Mouse (Mus musculus) hindbrain, embryonic 15.5 days (tissue): Measurements from ENCODE around the gene Gucy1a1. TPM values are rescaled to one million over a fixed set of nuclear protein-coding genes. Genes with fewer than 3 reads are reported as not detected.

Source experiments
- ATAC-seq: fragments of 200-750 bp; cut with Nextera tagmentation; 2 replicates; pipeline ENCODE4 v1.8.0; 2017; ENCODE audit warnings: low read depth, moderate number of reproducible peaks, moderate TSS enrichment; ENCODE audit not compliant: low FRiP score
- H3K27ac ChIP-seq: fragments of 300-500 bp; sonication (generic); replicated peaks from 2 replicates; pipeline ENCODE4 v1.5.1; 2015; ENCODE audit warnings: mild to moderate bottlenecking, inconsistent platforms
- H3K27me3 ChIP-seq: fragments of 300-500 bp; sonication (generic); 2 replicates; pipeline ENCODE4 v1.6.1; 2015; ENCODE audit warnings: control low read depth, inconsistent platforms
- H3K36me3 ChIP-seq: fragments of 300-500 bp; sonication (generic); 2 replicates; pipeline ENCODE4 v1.6.1; 2015; ENCODE audit warnings: control low read depth, inconsistent platforms
- H3K4me1 ChIP-seq: fragments of 300-500 bp; sonication (generic); replicated peaks from 2 replicates; pipeline ENCODE4 v1.6.1; 2015; ENCODE audit warnings: control low read depth, inconsistent platforms
- H3K4me2 ChIP-seq: fragments of 300-500 bp; sonication (generic); 2 replicates; pipeline ENCODE4 v1.6.1; 2015; ENCODE audit warnings: moderate library complexity, mild to moderate bottlenecking, inconsistent platforms
- H3K4me3 ChIP-seq: fragments of 300-500 bp; sonication (generic); 2 replicates; pipeline ENCODE4 v1.5.1; 2015; ENCODE audit warnings: mild to moderate bottlenecking, inconsistent platforms
- H3K9ac ChIP-seq: fragments of 300-500 bp; sonication (generic); 2 replicates; pipeline ENCODE4 v1.6.1; 2015; ENCODE audit warnings: inconsistent platforms
- H3K9me3 ChIP-seq: fragments of 300-500 bp; sonication (generic); 2 replicates; pipeline ENCODE4 v1.6.1; 2016; ENCODE audit warnings: control low read depth, inconsistent platforms
- WGBS: fragments of 180-500 bp; shearing (Covaris S2); methylation state at CpG from one replicate; pipeline ENCODE4 v1.1.7; 2015; 5-methylcytosine and 5-hydroxymethylcytosine counted together
- microRNA-seq: library from miRNA; unstranded; fragments of <30 nt; microRNA quantifications from one replicate; pipeline ENCODE4, GENCODE M21; 2016
- polyA plus RNA-seq: library from polyadenylated mRNA; unstranded; fragments of >200 nt; fragmentation: Nextera tagmentation; extraction: Ambion mirVana; gene quantifications from 2 replicates; pipeline ENCODE4 v1.2.1, GENCODE M21; 2015

Gene Gucy1a1
- polyA plus RNA-seq, 1 experiment from 2014 or later = 26.2 TPM

GRCm38 (mm10) chr3:82043676-82044075 is 101.9 kb downstream of the Gucy1a1 start:
- Histone ChIP-seq H3K4me1 (peaks cover 1% of the 10 kb centered on the region; the same call in 1 of the 2 replicates), H3K4me3 (no peak overlapping the region), H3K27ac (no peak overlapping the region), H3K36me3 (peaks cover 22% of the 10 kb centered on the region; the same call in 1 of the 2 replicates), H3K27me3 (no peaks in the 10 kb centered on the region), H3K4me2 (no peak overlapping the region), H3K9ac (no peak overlapping the region), H3K9me3 (no peaks in the 10 kb centered on the region)
- 85% methylated on average over 6 of the region's 6 CpGs for WGBS
- no peak for ATAC-seq

Small RNA genes lying within 50 kb of the gene (microRNA-seq; reads per million reads assigned to microRNA genes)
- not detected for gene Mir7010

Other genes starting within 250 kb of the Gucy1a1 start
- 10.1 and 10.3 TPM in 2 replicates for gene Ctso, start 213.2 kb downstream of the Gucy1a1 start, polyA plus RNA-seq
- gene Tdo2, start 169.6 kb downstream of the Gucy1a1 start, polyA plus RNA-seq = 0.18 and 0.29 TPM in 2 replicates
- not detected in 2 replicates for gene Asic5, start 163.5 kb downstream of the Gucy1a1 start, polyA plus RNA-seq
- 50.3 and 50.9 TPM in 2 replicates for gene Gucy1b1, start 71.1 kb downstream of the Gucy1a1 start, polyA plus RNA-seq
- 92.1 and 95.5 TPM in 2 replicates for gene Map9, start 212.3 kb upstream of the Gucy1a1 start, polyA plus RNA-seq